Mouse (Mus musculus) neural tube, embryonic 11.5 days (tissue): ENCODE data around the gene Ergic2. TPM values are rescaled to one million over a fixed set of nuclear protein-coding genes. Genes with fewer than 3 reads are reported as not detected.
A peak's percentile ranks its signal among the peaks of the same experiment; 100 is the strongest.

ENCODE experiments used
- ATAC-seq: fragments of 200-750 bp; cut with Nextera tagmentation; 2 replicates; pipeline ENCODE4 v1.8.0; 2017; ENCODE audit warnings: moderate number of reproducible peaks, mild to moderate bottlenecking, moderate TSS enrichment, moderate library complexity; ENCODE audit not compliant: insufficient read depth, low FRiP score, low TSS enrichment
- DNase-seq: peaks from one replicate; pipeline ENCODE4 v3.0.0-alpha.2; 2015; ENCODE audit warnings: low spot score
- H3K27ac ChIP-seq: fragments of 300-500 bp; sonication (generic); 2 replicates; pipeline ENCODE4 v1.5.1; 2014; ENCODE audit warnings: low read depth, mild to moderate bottlenecking, low read length
- H3K27me3 ChIP-seq: fragments of 300-500 bp; sonication (generic); 2 replicates; pipeline ENCODE4 v1.6.1; 2014; ENCODE audit warnings: mild to moderate bottlenecking, low read length, mixed read lengths; ENCODE audit not compliant: control insufficient read depth, insufficient read depth
- H3K36me3 ChIP-seq: fragments of 300-500 bp; sonication (generic); 2 replicates; pipeline ENCODE4 v1.6.1; 2014; ENCODE audit warnings: mild to moderate bottlenecking, low read length, moderate library complexity, mixed read lengths; ENCODE audit not compliant: control insufficient read depth, insufficient read depth
- H3K4me1 ChIP-seq: fragments of 300-500 bp; sonication (generic); 2 replicates; pipeline ENCODE4 v1.6.1; 2014; ENCODE audit warnings: low read length, mixed read lengths; ENCODE audit not compliant: control insufficient read depth, insufficient read depth
- H3K4me2 ChIP-seq: fragments of 300-500 bp; sonication (generic); 2 replicates; pipeline ENCODE4 v1.6.1; 2014; ENCODE audit warnings: low read depth, mild to moderate bottlenecking, moderate library complexity
- H3K4me3 ChIP-seq: fragments of 300-500 bp; sonication (generic); 2 replicates; pipeline ENCODE4 v1.5.1; 2014; ENCODE audit warnings: low read depth, low read length
- H3K9ac ChIP-seq: fragments of 300-500 bp; sonication (generic); 2 replicates; pipeline ENCODE4 v1.6.1; 2014; ENCODE audit warnings: mild to moderate bottlenecking, low read length
- H3K9me3 ChIP-seq: fragments of 300-500 bp; sonication (generic); 2 replicates; pipeline ENCODE4 v1.6.1; 2016; ENCODE audit warnings: low read length; ENCODE audit not compliant: control insufficient read depth
- WGBS: fragments of 180-500 bp; shearing (Covaris S2); extraction: QIAGEN DNeasy Blood & Tissue Kit; methylation state at CpG from one replicate; pipeline ENCODE4 v1.1.7; 2014; 5-methylcytosine and 5-hydroxymethylcytosine counted together
- polyA plus RNA-seq: library from polyadenylated mRNA; unstranded; fragments of >200 nt; fragmentation: Nextera tagmentation; extraction: Ambion mirVana; gene quantifications from 2 replicates; pipeline ENCODE4 v1.2.1, GENCODE M21; 2014

Gene Ergic2
- polyA plus RNA-seq, 1 experiment from 2014 or later = 210 TPM

- H3K9me3 ChIP-seq = no peaks in the 10 kb centered on the region
- WGBS = 66% methylated on average over 2 of the region's 2 CpGs
These were observed 36.5 kb upstream of the Ergic2 start for GRCm38 (mm10) chr6:148248625-148249024.

GRCm38 (mm10) chr6:148246544-148246943, 34.4 kb upstream of the Ergic2 start:
- no peak for ATAC-seq
- no peak overlapping the region for H3K9ac ChIP-seq
- WGBS = 85% methylated on average over 7 of the region's 7 CpGs
- H3K36me3 ChIP-seq = no peaks in the 10 kb centered on the region
- no peaks in the 10 kb centered on the region for H3K4me1 ChIP-seq
- no peaks in the 10 kb centered on the region for H3K9me3 ChIP-seq
- no peaks in the 10 kb centered on the region for H3K27me3 ChIP-seq
- H3K4me2 ChIP-seq = no peak overlapping the region
- no peak for DNase-seq
- H3K27ac ChIP-seq = no peak overlapping the region
- no peak overlapping the region for H3K4me3 ChIP-seq

More at GRCm38 (mm10) chr6:148248625-148249024, 36.5 kb upstream of the Ergic2 start:
- DNase-seq (peak; percentile 37), ATAC-seq (0 out of 2 replicates have a peak, but pooled peaks have one; percentile 39)
- Histone ChIP-seq H3K27ac (no peak overlapping the region), H3K4me1 (no peaks in the 10 kb centered on the region), H3K27me3 (no peaks in the 10 kb centered on the region), H3K36me3 (no peaks in the 10 kb centered on the region), H3K4me2 (no peak overlapping the region), H3K9ac (no peak overlapping the region), H3K4me3 (no peak overlapping the region)

GRCm38 (mm10) chr6:148244836-148245235, 32.7 kb upstream of the Ergic2 start:
- no peak for DNase-seq
- Histone ChIP-seq H3K9ac (no peak overlapping the region), H3K4me3 (no peak overlapping the region), H3K9me3 (no peaks in the 10 kb centered on the region), H3K27me3 (no peaks in the 10 kb centered on the region), H3K36me3 (no peaks in the 10 kb centered on the region), H3K27ac (no peak overlapping the region), H3K4me2 (no peak overlapping the region), H3K4me1 (no peaks in the 10 kb centered on the region)
- 77% methylated on average over 1 of the region's 1 CpGs for WGBS
- ATAC-seq = no peak

GRCm38 (mm10) chr6:148242304-148242703, 30.1 kb upstream of the Ergic2 start:
- no peak for ATAC-seq
- Histone ChIP-seq H3K27me3 (no peaks in the 10 kb centered on the region), H3K4me1 (no peaks in the 10 kb centered on the region), H3K36me3 (no peaks in the 10 kb centered on the region), H3K27ac (no peak overlapping the region), H3K4me2 (no peak overlapping the region), H3K9ac (no peak overlapping the region), H3K4me3 (no peak overlapping the region), H3K9me3 (no peaks in the 10 kb centered on the region)
- WGBS = 59% methylated on average over 3 of the region's 3 CpGs
- no peak for DNase-seq

- 91% methylated on average over 5 of the region's 5 CpGs for WGBS
- H3K36me3 ChIP-seq = no peaks in the 10 kb centered on the region
- no peak overlapping the region for H3K27ac ChIP-seq
- no peak overlapping the region for H3K4me2 ChIP-seq
- no peak for ATAC-seq
- no peak overlapping the region for H3K4me3 ChIP-seq
- no peaks in the 10 kb centered on the region for H3K4me1 ChIP-seq
- H3K27me3 ChIP-seq = no peaks in the 10 kb centered on the region
- no peak overlapping the region for H3K9ac ChIP-seq
- no peaks in the 10 kb centered on the region for H3K9me3 ChIP-seq
- no peak for DNase-seq
These were observed 29.5 kb upstream of the Ergic2 start for GRCm38 (mm10) chr6:148241685-148242084.

- H3K4me1 ChIP-seq = no peaks in the 10 kb centered on the region
- H3K4me2 ChIP-seq = no peak overlapping the region
- H3K27me3 ChIP-seq = no peaks in the 10 kb centered on the region
- H3K4me3 ChIP-seq = no peak overlapping the region
- H3K36me3 ChIP-seq = no peaks in the 10 kb centered on the region
- no peak overlapping the region for H3K9ac ChIP-seq
- DNase-seq (no peak), ATAC-seq (no peak)
- no peaks in the 10 kb centered on the region for H3K9me3 ChIP-seq
- 100% methylated on average over 1 of the region's 1 CpGs for WGBS
- no peak overlapping the region for H3K27ac ChIP-seq
These were observed 27.1 kb upstream of the Ergic2 start for GRCm38 (mm10) chr6:148239311-148239710.

GRCm38 (mm10) chr6:148237453-148237852, 25.3 kb upstream of the Ergic2 start:
- WGBS = 70% methylated on average over 5 of the region's 5 CpGs
- H3K27ac ChIP-seq = no peak overlapping the region

GRCm38 (mm10) chr6:148234105-148234828, 22.1 kb upstream of the Ergic2 start:
- Histone ChIP-seq H3K27ac (no peak overlapping the region), H3K9me3 (no peaks in the 10 kb centered on the region), H3K9ac (no peak overlapping the region), H3K4me3 (no peak overlapping the region), H3K27me3 (no peaks in the 10 kb centered on the region), H3K36me3 (no peaks in the 10 kb centered on the region), H3K4me2 (no peak overlapping the region), H3K4me1 (no peaks in the 10 kb centered on the region)
- DNase-seq (no peak), ATAC-seq (no peak)
- 78% methylated on average over 3 of the region's 3 CpGs for WGBS

More at GRCm38 (mm10) chr6:148237453-148237852, 25.3 kb upstream of the Ergic2 start:
- Histone ChIP-seq H3K4me2 (no peak overlapping the region), H3K36me3 (no peaks in the 10 kb centered on the region), H3K9me3 (no peaks in the 10 kb centered on the region), H3K4me3 (no peak overlapping the region), H3K27me3 (no peaks in the 10 kb centered on the region), H3K9ac (no peak overlapping the region), H3K4me1 (no peaks in the 10 kb centered on the region)
- ATAC-seq = no peak
- DNase-seq = no peak

GRCm38 (mm10) chr6:148227542-148227941, 15.4 kb upstream of the Ergic2 start:
- no peaks in the 10 kb centered on the region for H3K4me1 ChIP-seq
- whole genome bisulfite sequencing = 62% methylated on average over 3 of the region's 3 CpGs
- no peaks in the 10 kb centered on the region for H3K9me3 ChIP-seq
- ATAC-seq (no peak), DNase-seq (no peak)
- no peaks in the 10 kb centered on the region for H3K27me3 ChIP-seq
- H3K9ac ChIP-seq = no peak overlapping the region
- no peaks in the 10 kb centered on the region for H3K36me3 ChIP-seq
- no peak overlapping the region for H3K4me2 ChIP-seq
- no peak overlapping the region for H3K4me3 ChIP-seq
- no peak overlapping the region for H3K27ac ChIP-seq
